Mouse (Mus musculus) embryonic facial prominence, embryonic 12.5 days (tissue): ENCODE results near the gene Tmem120a. TPM values are rescaled to one million over a fixed set of nuclear protein-coding genes. Genes with fewer than 3 reads are reported as not detected.

ENCODE experiments used
- ATAC-seq: fragments of 200-750 bp; cut with Nextera tagmentation; 2 replicates; pipeline ENCODE4 v1.8.0; 2017; ENCODE audit not compliant: insufficient number of reproducible peaks, insufficient read depth, low FRiP score, low TSS enrichment
- H3K27ac ChIP-seq: fragments of 300-500 bp; sonication (generic); 2 replicates; pipeline ENCODE4 v1.5.1; 2016; ENCODE audit warnings: mild to moderate bottlenecking
- H3K27me3 ChIP-seq: fragments of 300-500 bp; sonication (generic); 2 replicates; pipeline ENCODE4 v1.6.1; 2016; ENCODE audit warnings: mild to moderate bottlenecking, moderate library complexity
- H3K36me3 ChIP-seq: fragments of 300-500 bp; sonication (generic); 2 replicates; pipeline ENCODE4 v1.6.1; 2016; ENCODE audit warnings: mild to moderate bottlenecking
- H3K4me1 ChIP-seq: fragments of 300-500 bp; sonication (generic); 2 replicates; pipeline ENCODE4 v1.6.1; 2016
- H3K4me2 ChIP-seq: fragments of 300-500 bp; sonication (generic); replicated peaks from 2 replicates; pipeline ENCODE4 v1.6.1; 2016; ENCODE audit warnings: mild to moderate bottlenecking, moderate library complexity
- H3K4me3 ChIP-seq: fragments of 300-500 bp; sonication (generic); 2 replicates; pipeline ENCODE4 v1.5.1; 2016; ENCODE audit warnings: mild to moderate bottlenecking
- H3K9ac ChIP-seq: fragments of 300-500 bp; sonication (generic); 2 replicates; pipeline ENCODE4 v1.6.1; 2016; ENCODE audit warnings: mild to moderate bottlenecking, moderate library complexity
- H3K9me3 ChIP-seq: fragments of 300-500 bp; sonication (generic); 2 replicates; pipeline ENCODE4 v1.6.1; 2016; ENCODE audit warnings: mild to moderate bottlenecking, moderate library complexity
- WGBS: fragments of 180-500 bp; shearing (Covaris S2); methylation state at CpG from one replicate; pipeline ENCODE4 v1.1.7; 2016; 5-methylcytosine and 5-hydroxymethylcytosine counted together
- polyA plus RNA-seq: library from polyadenylated mRNA; unstranded; fragments of >200 nt; fragmentation: Nextera tagmentation; extraction: Ambion mirVana; gene quantifications from 2 replicates; pipeline ENCODE4 v1.2.1, GENCODE M21; 2016

Gene Tmem120a
- polyA plus RNA-seq, 1 experiment from 2014 or later, result 53.1 TPM

DNA sequence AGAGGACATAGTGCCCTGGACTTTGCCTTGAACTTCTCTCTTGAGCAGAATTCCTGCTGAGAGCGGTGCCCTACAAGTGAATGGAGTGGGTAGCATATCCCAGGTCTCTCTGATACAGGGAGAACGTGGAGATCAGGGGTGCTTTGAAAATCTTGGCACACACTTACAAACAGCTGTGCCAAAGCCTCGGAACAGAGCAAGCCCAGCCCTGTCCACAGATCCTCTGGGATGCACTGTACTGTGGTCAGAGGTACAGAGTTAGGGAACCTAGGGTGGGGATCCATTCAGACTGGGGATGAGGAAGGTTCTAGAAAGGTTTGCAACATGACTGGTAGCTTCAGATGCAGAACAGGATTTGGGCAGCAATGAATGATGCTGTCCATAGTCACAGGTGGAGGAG lies 24.1 kb downstream of the Tmem120a start:
- Histone ChIP-seq H3K4me2 (no peak overlapping the region), H3K9ac (0 out of 2 replicates have a peak overlapping the region, but pooled peaks have one; percentile 4), H3K4me1 (peaks cover 16% of the 10 kb centered on the region), H3K27me3 (no peaks in the 10 kb centered on the region), H3K9me3 (no peaks in the 10 kb centered on the region), H3K27ac (no peak overlapping the region), H3K4me3 (no peak overlapping the region), H3K36me3 (peaks cover 39% of the 10 kb centered on the region)
- 90% methylated on average over 3 of the region's 3 CpGs for WGBS
- ATAC-seq, result no peak

DNA sequence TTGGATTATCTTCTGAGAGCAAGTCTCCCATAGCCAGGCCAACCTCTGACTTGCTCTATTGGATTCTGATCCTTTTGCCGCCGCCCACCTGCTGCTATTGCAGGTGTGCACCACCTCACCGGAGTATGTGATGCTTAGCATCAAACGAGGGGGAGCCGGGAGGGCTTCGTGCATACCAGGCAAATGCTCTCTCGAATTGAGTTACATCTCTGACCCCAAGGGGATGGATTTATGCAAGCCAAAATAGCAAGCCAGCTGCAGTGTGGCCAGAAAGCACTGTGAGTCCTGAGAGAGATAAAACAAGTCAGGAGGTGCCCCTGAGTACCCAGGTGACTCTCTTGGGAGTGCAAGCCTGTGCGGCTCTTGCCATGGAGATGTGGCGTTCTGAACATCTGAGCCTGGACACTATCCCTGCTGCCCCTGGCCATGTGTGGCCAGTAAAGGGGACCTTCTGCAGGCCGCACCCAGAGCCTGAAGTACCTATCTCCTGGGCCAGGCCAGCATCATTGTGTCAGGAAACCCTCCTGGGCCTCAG lies 24.6 kb downstream of the Tmem120a start:
- Histone ChIP-seq H3K4me3 (no peak overlapping the region), H3K36me3 (peaks cover 39% of the 10 kb centered on the region), H3K27ac (no peak overlapping the region), H3K9ac (no peak overlapping the region), H3K9me3 (no peaks in the 10 kb centered on the region), H3K4me2 (no peak overlapping the region), H3K27me3 (no peaks in the 10 kb centered on the region), H3K4me1 (peaks cover 11% of the 10 kb centered on the region)
- no peak for ATAC-seq
- 84% methylated on average over 10 of the region's 10 CpGs for WGBS

DNA sequence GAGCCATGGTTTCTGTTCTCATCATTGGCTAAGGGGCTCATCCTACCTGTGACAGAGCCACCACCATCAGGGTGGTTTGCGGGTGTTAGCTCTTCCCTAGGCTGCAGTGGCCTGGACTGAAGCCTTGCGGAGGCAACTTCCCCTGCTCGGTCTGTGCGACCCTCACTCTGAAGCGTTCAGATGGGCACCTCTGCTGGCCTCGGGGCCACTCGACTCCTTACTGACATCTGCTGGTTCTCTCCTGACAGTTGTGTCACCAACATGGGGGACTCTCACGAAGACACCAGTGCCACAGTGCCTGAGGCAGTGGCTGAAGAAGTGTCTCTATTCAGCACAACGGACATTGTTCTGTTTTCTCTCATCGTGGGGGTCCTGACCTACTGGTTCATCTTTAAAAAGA lies 28.6 kb downstream of the Tmem120a start:
- Histone ChIP-seq H3K27ac (no peak overlapping the region), H3K4me3 (no peak overlapping the region), H3K9me3 (no peaks in the 10 kb centered on the region), H3K27me3 (no peaks in the 10 kb centered on the region), H3K4me2 (no peak overlapping the region), H3K4me1 (peaks cover 7% of the 10 kb centered on the region; the same call in 1 of the 2 replicates), H3K36me3 (peaks cover 39% of the 10 kb centered on the region), H3K9ac (no peak overlapping the region)
- 49% methylated on average over 10 of the region's 10 CpGs for WGBS
- ATAC-seq, result no peak

DNA sequence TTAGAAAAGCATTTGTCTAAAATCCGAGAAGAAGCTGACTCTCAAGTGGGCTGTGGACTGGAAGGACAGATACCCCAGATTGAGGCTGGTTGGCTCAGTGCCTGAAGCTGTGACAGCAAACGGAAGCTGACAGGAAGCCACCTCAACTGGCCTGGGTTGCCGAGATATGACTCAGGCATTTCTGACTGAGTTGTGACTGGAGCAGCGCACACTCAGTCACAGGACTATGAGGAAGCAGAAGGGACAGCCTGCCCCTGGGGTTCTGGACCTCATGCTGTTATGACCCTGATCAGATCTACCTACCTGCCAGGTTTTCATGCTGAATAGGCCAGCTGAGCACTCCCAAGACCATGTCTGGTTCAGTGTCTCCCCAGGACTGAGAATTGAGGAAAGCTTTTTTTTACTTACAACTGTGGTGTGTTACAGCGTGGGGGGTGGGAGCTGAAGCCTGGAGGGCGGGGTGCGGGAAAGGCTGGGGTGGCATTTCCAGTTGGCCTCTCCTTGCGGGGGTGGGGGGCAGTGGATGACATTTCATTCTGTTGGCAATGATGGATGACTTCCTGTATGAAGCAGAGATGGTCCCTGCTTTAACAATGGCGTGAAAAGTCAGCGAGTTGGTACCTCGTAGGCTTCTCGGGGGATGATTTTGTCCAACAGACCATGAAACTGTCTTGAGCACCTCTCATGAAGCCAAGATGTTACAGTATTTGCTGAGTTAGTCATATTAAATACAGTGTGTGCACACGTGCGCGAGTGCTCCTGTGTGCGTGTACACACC lies 30.6 kb downstream of the Tmem120a start:
- WGBS, result 76% methylated on average over 16 of the region's 16 CpGs
- Histone ChIP-seq H3K27me3 (no peaks in the 10 kb centered on the region), H3K27ac (no peak overlapping the region), H3K9ac (no peak overlapping the region), H3K4me3 (no peak overlapping the region), H3K36me3 (peaks cover 34% of the 10 kb centered on the region), H3K9me3 (no peaks in the 10 kb centered on the region), H3K4me2 (no peak overlapping the region), H3K4me1 (peaks cover 7% of the 10 kb centered on the region; the same call in 1 of the 2 replicates)
- no peak for ATAC-seq

DNA sequence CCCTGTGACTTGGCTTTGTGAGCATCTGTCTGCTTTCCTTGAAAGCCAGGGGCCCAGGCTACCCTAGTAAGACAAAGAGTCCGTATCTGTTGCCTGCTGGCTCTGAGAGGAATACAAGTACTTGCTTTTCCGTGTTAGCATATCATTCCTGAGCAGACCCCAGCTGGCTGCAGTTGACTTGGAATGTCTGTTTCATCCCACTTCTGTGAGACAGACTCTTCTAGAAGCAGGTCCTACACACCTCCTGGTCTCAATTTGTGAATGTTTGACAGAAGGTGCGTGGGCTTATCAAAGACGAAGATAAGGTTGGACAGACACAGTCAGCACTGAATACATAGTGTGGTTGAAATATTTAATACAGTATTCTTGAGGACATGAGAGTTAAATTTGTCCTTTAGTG lies 31.4 kb downstream of the Tmem120a start:
- Histone ChIP-seq H3K4me1 (peaks cover 7% of the 10 kb centered on the region; the same call in 1 of the 2 replicates), H3K9ac (no peak overlapping the region), H3K9me3 (no peaks in the 10 kb centered on the region), H3K4me3 (no peak overlapping the region), H3K4me2 (no peak overlapping the region), H3K36me3 (peaks cover 34% of the 10 kb centered on the region), H3K27me3 (no peaks in the 10 kb centered on the region), H3K27ac (no peak overlapping the region)
- no peak for ATAC-seq
- 76% methylated on average over 4 of the region's 4 CpGs for WGBS

DNA sequence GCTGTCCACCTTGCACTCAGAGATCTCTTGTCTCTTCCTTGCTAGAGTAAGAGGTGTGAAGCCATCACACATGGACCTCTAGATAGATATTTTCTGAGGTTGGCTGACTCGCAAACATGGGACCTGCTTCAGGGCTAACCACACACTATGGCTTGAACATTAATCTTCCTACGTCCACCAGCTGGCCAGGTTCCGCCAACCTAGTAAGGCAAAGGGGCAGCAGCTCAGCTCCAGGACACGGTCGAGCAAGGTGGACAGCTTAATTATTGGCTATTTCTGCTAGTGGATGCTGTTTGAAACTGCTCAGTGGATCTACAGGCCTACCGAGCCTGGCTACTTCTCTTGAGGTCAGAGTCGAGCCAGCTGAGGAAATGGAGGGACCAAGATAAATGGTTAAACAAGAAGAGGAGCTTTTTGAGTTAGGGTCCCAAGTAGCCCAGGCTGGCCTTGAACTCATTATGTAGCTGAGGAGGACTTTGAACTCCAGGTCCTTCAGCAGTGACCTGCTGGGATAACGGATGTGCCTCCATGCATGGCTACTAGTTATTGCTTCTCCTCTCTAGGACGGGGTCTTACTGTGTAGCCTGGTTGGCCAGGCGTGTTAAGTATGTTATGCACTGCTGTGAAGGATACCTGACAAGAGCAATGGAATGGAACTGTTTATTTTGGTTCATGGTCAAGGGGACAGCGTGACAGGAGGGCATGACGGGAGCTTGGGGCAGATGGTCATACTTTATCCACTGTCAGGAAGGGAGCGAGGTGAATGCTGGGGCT lies 32.5 kb downstream of the Tmem120a start:
- Histone ChIP-seq H3K9me3 (no peaks in the 10 kb centered on the region), H3K4me3 (no peak overlapping the region), H3K4me2 (no peak overlapping the region), H3K4me1 (peaks cover 7% of the 10 kb centered on the region; the same call in 1 of the 2 replicates), H3K27me3 (no peaks in the 10 kb centered on the region), H3K9ac (no peak overlapping the region), H3K36me3 (peaks cover 34% of the 10 kb centered on the region), H3K27ac (no peak overlapping the region)
- 92% methylated on average over 13 of the region's 13 CpGs for WGBS
- no peak for ATAC-seq

DNA sequence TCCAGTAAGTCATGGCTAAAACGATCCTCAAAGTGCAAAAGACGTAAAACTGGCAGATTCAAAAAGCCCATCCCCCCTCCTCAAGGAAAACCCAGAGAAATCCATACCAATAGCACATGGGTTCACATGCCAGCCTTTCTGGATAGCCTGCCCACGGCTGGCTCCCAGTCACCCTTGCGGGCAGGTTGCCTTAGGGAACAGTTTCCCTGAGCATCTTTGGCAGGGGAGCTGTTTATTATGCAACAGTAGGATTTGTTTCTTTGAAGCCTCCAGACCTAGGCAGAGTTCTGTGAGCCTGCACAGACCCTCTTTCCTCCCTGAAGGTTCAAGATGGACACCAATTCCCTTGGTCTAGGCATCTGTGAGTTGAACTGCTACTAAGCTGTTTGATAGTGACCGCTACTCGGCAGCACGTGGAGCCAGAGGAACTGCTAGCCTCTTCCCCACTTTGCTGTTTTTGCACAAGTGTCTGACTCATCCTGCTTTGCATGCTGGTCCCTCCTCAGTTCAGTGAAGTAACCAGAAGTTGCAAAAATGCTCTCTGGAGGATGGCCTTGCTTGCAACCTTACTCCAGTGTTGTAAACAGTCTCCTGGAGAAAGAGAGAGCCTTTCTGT lies 33.5 kb downstream of the Tmem120a start:
- no peaks in the 10 kb centered on the region for H3K9me3 ChIP-seq
- H3K9ac ChIP-seq, result no peak overlapping the region
- H3K4me2 ChIP-seq, result no peak overlapping the region
- no peak overlapping the region for H3K27ac ChIP-seq
- H3K36me3 ChIP-seq, result peaks cover 26% of the 10 kb centered on the region
- WGBS, result 86% methylated on average over 7 of the region's 7 CpGs
- H3K4me1 ChIP-seq, result peaks cover 7% of the 10 kb centered on the region; the same call in 1 of the 2 replicates
- ATAC-seq, result no peak
- no peaks in the 10 kb centered on the region for H3K27me3 ChIP-seq
- H3K4me3 ChIP-seq, result no peak overlapping the region

DNA sequence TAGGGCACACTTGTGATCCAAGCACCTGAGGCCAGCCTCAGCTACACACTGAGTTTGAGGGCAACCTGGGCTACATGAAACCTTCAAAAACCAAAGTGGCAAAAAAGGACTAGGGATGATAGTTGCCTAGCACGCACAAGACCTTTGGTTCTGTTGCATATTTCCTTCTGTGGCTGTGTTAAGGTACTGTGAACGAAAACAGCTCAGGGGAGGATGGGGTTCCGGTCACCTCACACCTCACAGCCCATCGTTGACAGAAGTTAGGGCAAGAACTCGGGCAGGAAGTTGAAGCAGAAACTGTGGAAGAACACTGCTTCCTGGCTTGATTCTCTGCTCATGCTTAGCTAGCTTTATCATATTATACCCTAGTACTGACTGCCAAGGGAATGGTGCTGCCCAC lies 34.5 kb downstream of the Tmem120a start:
- no peaks in the 10 kb centered on the region for H3K9me3 ChIP-seq
- no peak overlapping the region for H3K4me3 ChIP-seq
- no peaks in the 10 kb centered on the region for H3K27me3 ChIP-seq
- H3K4me2 ChIP-seq, result no peak overlapping the region
- peaks cover 7% of the 10 kb centered on the region; the same call in 1 of the 2 replicates for H3K4me1 ChIP-seq
- WGBS, result 92% methylated on average over 5 of the region's 5 CpGs
- H3K9ac ChIP-seq, result no peak overlapping the region
- ATAC-seq, result no peak
- peaks cover 22% of the 10 kb centered on the region for H3K36me3 ChIP-seq
- H3K27ac ChIP-seq, result no peak overlapping the region

DNA sequence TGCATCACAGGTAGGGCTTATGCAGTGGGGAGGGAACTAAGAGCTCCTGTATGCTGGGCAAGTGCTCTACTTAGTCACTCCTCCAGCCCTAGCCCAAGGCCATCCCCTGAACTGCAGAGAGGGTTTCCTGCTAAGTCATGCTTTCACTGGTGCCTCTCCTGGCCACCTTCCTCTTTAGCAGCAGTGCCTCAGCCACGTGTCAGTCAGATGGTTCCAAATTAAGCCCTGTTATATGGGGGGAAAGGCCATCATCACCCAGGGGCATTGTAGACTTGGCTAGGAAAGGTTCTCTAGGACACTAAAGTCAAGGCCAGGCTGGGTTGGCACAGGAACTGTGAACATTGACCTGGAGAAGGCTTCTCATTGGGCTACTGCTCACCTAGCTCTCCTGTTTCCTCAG lies 36.4 kb downstream of the Tmem120a start:
- Histone ChIP-seq H3K4me3 (no peak overlapping the region), H3K9ac (no peak overlapping the region), H3K27me3 (no peaks in the 10 kb centered on the region), H3K9me3 (no peaks in the 10 kb centered on the region), H3K4me1 (no peaks in the 10 kb centered on the region), H3K27ac (no peak overlapping the region), H3K4me2 (no peak overlapping the region), H3K36me3 (peaks cover 22% of the 10 kb centered on the region)
- WGBS, result 38% methylated on average over 1 of the region's 1 CpGs
- ATAC-seq, result no peak

DNA sequence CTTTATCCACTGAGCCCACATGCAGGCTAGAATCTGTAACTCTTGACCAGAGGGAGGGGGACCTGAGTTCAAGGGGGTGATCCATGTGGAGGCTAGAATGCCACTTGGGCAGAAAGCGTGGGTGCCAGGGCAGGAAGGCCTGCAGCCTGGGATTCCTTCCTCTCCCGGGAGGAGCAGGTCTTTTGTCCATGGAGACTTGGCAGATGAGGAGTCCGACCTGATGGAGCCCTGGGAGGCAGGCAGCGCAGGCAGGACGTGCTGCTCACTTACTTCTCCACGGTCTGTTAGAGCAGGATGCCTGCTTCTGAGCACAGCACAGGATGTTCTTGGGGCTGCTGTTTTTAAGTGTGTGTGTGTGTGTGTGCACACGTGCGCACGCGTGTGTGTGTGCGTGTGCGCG lies 37.2 kb downstream of the Tmem120a start:
- no peak overlapping the region for H3K4me3 ChIP-seq
- H3K27me3 ChIP-seq, result no peaks in the 10 kb centered on the region
- no peaks in the 10 kb centered on the region for H3K9me3 ChIP-seq
- H3K9ac ChIP-seq, result no peak overlapping the region
- no peaks in the 10 kb centered on the region for H3K4me1 ChIP-seq
- ATAC-seq, result no peak
- H3K27ac ChIP-seq, result no peak overlapping the region
- 93% methylated on average over 13 of the region's 13 CpGs for WGBS
- H3K36me3 ChIP-seq, result peaks cover 22% of the 10 kb centered on the region
- H3K4me2 ChIP-seq, result no peak overlapping the region

DNA sequence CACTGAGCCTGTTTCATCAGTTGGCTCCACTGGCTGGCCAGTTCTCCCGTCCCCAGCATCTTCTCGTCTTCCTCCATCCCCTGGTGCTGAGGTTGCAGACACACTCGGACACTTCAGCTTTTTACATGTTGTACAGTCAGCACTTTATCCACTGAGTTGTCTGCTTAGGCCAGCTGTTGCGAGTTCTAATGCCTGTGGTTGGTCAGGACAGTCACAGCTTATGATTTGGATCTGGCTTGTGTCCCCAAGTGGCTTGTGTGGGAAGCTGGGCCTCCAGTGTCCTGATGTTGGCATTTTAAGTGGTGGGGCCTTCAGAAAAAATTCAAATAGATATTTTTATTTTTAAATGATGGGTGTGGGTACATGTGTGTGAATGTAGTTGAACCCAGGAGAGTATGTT lies 38.9 kb downstream of the Tmem120a start:
- Histone ChIP-seq H3K27me3 (no peaks in the 10 kb centered on the region), H3K36me3 (peaks cover 36% of the 10 kb centered on the region), H3K4me2 (no peak overlapping the region), H3K27ac (no peak overlapping the region), H3K4me3 (no peak overlapping the region), H3K9ac (no peak overlapping the region), H3K4me1 (no peaks in the 10 kb centered on the region), H3K9me3 (no peaks in the 10 kb centered on the region)
- WGBS, result 93% methylated on average over 4 of the region's 4 CpGs
- ATAC-seq, result no peak
